Mouse (Mus musculus) ES-E14 (cell line): ENCODE measurements around the gene Cela3b.

Source experiments
- MAFK ChIP-seq: IDR thresholded peaks from 2 replicates; pipeline ENCODE4 v1.6.1; 2014; ENCODE audit warnings: mild to moderate bottlenecking, low read depth, low read length, inconsistent platforms; ENCODE audit not compliant: insufficient read depth
- ZC3H11A ChIP-seq: IDR thresholded peaks from 2 replicates; pipeline ENCODE4 v1.6.1; 2012; ENCODE audit warnings: low read depth, mild to moderate bottlenecking, inconsistent platforms, low read length, borderline replicate concordance

GRCm38 (mm10) chr4:137441332-137441731 lies 11.0 kb upstream of the Cela3b start:
- TF ChIP-seq MAFK (no peak), ZC3H11A (no peak; the same call in 1 of the 2 replicates)
